Mouse (Mus musculus): Measurements from ENCODE around the gene Hunk.
A peak's percentile ranks its signal among the peaks of the same experiment; 100 is the strongest.

Hunk gene

DNA sequence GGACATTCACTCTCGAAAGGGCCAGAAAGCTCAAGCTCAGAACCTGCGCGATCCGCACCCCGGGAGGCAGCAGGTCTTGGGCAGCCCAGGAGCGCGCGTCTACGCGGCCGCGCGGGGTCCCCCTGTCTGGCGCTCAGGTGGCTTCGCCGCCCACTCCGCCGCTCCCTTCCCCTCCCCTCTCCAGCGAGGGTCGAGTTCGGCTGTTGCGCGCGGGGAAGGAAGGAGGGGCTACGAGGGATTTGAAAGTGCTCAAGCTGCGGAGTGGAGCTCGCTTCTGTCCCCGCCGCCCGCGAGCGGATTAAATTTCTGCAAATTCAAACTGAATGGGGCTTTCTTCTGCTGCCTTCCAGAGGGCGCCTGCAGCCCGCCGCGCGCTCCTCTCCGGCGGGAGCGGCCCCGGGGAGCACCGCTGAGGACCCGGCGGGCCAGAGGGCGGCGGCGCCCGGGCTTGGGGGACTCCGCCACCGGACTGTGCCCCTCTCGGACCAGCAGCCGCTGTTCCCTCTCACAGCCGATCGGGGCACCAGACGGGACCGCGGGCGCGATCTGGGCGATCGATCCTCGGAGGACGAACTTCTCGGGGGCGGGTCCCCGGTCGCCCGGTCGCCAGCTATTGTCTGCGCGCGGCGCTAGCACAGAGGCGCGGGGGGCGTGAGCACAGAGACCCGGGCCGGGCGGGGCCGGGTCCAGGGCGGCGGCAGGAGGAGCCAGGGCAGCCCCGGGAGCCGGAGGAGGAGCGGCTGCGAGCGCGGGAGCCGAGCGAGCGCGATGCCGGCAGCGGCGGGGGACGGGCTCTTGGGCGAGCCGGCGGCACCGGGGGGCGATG lies at the start of gene Hunk:
TSS of gene Hunk (plus strand) at position 326 of the 826 bp plus-strand sequence.
- DNase-seq (ENCODE audit: low spot score in 2 of 2) = no peak

DNA sequence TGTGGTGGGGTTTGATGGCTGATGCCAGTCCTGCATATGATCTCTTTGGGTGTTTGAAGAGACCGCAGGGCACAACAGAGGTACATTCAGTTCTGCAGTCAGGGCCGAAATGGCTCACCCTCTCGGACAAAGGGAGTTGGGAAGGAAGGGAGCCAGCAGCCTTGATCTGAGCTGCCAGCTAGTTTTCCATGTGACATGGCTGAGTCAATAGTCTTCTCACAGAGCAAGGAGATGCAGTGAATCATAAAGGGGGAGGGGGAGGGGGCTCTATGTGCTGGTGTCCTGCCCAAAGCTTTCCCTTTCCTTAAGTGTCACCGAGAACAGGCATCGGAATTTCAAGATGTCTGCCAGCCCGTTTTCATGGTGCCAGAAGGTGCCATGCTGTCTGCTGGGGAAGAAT lies 46.8 kb upstream of the Hunk start:
- no peak for DNase-seq (ENCODE audit: low spot score in 2 of 2)

DNA sequence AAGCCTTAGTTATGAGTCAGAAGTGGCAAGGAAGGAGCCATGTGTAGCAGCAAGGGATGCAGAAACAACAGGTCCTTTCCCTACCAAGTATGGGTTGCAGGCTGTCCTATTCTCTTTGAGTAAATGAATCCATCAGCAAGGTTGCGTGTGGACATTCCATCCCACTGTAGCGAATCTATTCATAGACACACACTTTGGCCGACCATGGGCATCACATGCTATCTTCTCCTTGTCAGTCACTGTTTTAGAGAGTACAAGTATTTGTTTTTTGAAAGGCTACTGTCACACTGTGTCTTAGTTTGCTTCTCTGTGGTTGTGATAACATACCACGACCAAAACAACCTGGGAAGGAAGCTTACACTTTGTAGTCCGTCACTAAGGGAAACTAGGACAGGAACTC lies 44.7 kb upstream of the Hunk start:
- DNase-seq (ENCODE audit: low spot score in 2 of 2) = no peak

DNA sequence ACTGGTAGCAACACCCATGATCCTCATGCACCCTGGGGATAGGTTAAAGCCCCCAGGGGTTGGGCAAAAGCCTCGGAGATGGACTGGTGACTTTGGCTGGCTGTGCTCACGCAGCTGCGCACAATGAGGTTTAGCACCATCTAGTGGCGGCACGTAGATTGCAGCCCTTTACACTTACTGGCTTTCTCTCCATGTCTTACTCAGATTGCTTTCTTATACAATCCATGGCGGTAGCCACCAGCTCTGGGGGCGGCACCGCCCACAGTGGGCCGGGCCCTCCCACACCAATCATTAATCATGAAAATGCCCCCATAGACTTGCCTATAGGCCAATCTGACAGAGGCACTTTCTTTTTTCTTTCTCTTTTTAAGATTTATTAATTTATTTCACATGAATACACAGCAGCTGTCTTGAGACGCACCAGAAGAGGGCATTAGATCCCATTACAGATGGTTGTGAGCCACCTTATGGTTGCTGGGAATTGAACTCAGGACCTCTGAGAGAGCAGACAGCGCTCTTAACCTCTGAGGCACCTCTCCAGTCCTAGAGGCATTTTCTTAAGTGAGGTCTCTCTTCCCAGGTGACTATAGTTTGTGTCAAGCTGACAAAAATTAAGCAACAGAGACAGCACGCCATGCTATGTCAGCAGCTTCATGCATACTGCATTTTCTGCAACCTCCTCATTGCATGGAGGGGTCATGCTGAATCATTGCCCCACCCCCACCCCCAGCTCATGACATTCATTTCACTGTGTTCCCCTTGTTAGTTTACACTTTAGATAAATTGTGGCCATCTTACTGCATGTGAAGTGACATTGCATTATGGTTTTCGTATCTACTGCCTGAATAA lies 35.9 kb upstream of the Hunk start:
- DNase-seq (ENCODE audit: low spot score in 2 of 2) = peak; percentile 58 to 65

DNA sequence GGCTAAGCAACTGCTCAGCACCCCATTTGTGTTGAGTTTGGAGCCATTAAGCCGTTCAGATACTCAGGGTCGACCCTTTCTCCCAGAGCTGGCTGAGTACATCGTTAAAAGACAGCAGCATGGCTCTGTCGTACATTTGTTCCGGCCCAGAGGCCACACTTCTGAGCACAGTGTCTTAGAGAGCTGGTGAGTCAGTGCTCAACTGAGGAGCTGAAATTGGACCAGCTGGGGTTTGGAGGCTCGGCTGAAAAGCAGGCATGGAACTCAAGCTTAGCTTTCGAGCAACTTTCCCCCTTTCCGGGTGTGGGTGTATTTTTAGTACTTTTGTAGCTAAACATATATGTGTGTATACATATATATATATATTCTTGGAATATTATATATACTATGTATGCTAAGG lies 34.1 kb upstream of the Hunk start:
- no peak for DNase-seq (ENCODE audit: low spot score in 2 of 2)

DNA sequence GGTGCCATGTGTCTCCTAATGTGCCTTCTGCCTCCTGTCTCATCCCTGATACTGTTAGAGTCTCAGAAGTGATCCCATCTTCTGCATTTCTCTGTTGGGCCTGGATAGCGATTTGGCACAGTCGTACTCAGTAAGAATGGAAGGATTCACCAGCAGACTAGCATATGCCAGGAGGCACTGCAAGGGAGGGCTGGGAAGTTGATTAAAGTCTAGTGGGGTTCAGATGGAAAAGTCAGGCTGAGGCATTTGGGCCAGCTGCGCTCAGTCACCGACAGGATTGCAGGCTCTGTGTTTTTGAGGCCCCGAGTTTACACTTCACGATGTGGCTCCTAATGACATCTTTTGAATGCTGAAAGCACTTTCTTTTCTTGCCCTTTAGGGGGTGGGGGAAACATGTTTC lies 33.1 kb upstream of the Hunk start:
- no peak for DNase-seq (ENCODE audit: low spot score in 2 of 2)

DNA sequence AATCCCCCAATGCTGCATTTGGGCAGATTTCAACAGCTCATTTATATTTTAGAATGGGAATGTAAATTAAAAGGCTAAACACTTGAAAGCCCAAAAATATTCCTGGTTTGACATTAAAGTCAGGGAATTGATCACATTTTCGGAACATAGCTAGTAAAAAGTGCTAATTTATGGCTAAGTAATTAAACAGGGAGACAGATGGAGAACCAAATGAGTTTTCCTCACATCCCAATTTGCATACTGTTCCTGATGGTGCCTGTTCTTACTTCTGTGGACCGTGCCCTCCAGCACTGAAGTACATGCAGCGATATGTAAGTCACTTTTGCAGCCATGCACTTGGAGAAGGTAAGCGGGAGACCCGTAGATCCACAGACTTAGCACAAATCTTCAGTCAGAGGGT lies 32.7 kb upstream of the Hunk start:
- no peak for DNase-seq (ENCODE audit: low spot score in 2 of 2)

DNA sequence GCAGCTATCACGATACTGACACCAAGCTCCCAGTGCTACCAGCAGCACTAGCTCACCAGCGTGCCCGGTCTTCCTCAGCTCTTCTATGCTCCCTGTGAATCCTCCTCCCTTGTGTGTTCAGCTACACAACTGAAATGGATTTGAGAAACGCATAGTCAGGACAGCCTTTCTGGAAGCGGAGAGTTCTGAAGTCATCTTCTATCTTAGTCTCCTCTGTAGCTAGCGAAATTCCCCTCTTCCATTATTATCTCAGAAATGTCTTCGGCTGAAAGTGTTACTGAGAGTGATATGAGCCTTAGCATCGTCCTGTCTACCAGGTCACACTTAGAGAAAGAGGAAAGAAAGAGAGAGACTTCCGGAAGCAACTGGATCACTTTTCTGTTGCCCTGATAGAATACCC lies 26.5 kb upstream of the Hunk start:
- no peak for DNase-seq (ENCODE audit: low spot score in 2 of 2)

DNA sequence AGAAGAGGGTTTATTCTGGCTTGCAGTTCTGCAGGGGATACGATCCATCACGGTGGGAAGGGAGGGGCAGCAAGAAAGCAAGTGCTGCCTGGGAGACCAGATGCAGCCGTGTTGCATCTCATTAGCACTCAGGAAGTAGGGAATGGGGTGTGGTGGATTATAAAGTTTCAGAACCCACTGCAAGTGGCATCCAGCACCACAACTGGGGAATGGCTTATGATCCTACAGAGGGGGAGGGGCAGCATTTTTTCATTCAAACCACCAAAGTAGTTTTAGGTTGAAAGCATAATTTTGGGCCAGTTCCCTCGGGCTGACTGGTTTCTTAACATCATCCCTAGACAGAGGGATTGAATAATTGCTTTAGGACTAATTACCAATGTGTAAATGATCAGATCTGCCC lies 26.1 kb upstream of the Hunk start:
- no peak for DNase-seq (ENCODE audit: low spot score in 2 of 2)

DNA sequence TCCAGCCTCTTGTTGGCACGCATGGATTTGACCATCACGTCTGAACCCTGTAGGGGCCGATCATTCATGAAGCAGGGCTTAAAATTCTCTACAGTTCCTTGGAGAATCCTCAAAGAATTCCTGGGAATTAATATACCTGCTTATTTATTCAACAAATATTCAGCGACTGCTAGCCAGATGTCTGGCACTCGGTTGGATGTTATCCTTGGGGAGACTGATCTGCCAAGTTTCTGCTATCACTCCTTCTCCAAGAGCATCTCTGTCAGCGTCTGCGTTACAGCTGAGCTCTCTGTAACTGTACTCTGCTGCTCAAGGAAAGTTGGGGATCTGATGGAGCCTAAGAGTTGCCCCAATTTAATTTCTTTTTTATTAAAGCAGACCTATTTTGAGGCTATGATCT lies 25.5 kb upstream of the Hunk start:
- no peak for DNase-seq (ENCODE audit: low spot score in 2 of 2)

DNA sequence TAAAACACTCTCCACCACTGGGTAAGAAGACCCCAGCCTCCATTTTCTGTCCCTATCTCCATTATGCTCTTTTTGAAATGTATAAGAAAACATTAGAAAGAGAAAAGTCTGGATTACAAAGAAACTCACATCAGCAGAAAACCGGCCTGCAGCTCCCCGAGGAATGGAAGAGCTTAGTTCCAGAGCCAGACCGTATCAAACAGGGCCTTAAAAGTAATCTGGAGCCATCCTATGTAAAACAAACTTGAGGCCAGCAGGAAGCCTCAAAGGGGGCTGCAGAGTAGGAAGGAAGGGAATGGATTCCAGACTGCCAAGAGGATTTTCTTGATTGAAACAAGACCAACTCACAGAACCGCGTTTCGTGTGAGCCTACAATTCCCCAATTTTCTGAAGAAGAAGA lies 22.9 kb upstream of the Hunk start:
- no peak for DNase-seq (ENCODE audit: low spot score in 2 of 2)

DNA sequence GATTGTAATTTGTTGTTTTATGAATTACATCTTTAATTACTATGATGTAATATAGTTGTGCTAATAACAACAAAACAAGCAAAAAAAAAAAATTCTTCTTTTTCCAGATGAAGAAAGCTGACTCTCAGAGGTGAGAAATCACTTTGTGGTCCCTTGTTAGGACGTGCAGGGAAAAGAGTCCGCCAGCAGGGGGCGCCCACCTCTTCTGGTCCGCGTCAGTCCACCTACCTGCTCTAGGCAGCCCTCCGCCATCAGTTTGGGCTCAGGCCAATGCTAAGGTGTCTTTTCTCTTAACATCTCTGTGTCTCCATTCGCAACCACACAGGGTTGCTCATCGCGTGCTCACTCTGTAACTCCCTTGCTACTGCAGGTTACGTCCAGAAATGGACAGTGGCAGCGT lies 5.9 kb upstream of the Hunk start:
- peak; percentile 7 to 42 for DNase-seq (ENCODE audit: low spot score in 2 of 2)

DNA sequence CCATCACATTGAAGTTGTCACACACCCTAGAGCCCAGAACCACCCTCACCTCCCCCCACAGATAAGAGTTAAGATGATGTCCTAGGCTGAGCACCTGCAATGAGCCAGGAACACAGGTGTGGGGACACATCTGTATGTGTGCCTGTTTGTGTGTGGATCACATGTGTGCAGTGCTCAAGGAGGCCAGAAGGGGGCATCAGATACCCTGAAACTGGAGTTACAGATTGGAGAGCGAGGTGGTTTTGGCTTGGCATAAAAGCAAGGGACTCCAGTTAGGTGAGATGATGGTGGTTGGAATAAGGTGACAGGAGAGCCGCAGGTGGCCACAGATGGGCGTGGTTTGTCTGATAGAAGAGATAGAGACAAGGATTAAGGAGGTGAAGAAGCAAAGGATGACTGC lies 4.2 kb upstream of the Hunk start:
- DNase-seq (ENCODE audit: low spot score in 2 of 2) = no peak

DNA sequence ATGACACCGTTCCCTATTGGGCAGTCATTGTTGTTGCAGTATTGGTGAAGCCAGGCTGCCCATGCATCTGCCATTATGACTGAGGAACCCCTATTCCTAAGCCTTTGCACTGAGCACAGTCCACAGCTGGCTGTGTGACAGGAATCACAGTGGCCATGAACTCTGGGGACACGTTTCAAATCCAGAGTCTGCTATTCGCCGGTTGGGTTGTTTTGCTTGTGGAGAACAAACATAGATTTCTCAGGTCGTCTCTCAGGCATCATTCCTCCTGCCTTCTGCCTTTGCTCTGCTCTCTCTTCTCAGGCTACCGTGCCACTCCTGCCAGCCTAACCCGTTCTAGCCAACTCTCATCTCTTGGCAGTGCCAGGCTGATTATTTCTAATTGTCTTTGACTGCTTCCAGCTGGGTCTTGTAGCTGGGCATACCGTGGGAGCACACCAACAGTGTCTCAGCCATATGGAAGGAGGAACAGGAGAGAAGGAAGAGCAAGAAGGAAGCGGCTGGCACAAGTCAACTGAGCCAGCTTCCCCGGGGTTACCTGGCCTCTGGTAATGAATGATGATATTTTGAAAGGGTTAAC lies 3.0 kb upstream of the Hunk start:
- no peak for DNase-seq (ENCODE audit: low spot score in 2 of 2)

DNA sequence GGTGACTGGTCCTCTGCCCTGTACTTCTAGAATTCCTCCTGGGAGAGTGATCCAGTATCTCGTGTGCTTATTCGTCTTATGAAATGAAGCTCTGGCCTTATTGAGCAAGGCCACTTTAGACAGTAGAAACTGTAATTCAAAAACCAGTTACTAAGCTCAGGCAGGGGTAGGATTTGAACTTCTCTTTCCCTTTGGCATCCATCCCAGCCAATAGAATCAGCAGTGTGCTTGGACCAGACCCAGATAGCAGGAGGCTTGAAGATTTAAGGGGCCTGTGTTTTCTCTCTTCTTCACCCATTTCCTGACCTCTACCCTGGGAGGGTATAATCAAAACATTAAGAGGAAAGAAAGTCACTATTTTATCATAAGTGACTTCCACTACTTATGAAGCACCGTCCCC lies 1.8 kb upstream of the Hunk start:
- no peak for DNase-seq (ENCODE audit: low spot score in 2 of 2)

DNA sequence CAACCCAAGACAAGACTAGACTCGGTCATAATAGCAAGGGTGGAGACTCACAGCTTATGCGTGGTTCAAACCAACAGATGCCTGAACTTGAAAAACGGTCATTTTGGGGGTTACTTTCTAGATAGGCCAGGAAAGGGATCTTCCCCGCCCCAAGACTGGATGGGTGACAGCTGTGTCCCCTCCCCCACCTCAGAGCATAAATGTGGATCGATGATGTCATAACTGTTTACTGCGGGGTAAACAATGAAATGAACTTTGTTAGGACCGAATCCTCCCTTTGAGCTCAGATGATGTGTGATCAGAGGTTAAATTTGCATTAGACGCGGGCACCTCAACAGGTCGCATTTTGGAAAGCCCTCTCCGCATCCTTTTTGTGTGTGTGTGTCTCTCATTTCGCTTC lies 967 bp upstream of the Hunk start:
- no peak for DNase-seq (ENCODE audit: low spot score in 2 of 2)

DNA sequence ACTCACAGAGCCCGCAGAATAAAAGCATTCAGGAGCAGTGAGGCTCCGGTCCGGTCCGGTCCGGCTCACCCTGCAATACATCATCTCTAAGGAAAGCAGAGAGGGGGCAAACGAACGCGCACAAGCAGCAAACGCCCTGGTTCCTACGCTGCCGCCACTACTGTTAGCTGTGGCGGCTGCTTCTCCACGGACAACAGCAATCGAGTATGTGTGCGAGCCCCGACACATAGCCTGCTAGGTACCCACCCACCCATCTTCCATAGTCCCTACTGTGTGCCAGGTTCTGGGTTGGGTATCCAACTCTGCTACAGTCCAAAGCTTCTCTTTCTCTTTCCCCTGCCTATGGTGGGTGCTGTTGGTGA lies 506 bp upstream of the Hunk start:
- no peak for DNase-seq (ENCODE audit: low spot score in 2 of 2)

DNA sequence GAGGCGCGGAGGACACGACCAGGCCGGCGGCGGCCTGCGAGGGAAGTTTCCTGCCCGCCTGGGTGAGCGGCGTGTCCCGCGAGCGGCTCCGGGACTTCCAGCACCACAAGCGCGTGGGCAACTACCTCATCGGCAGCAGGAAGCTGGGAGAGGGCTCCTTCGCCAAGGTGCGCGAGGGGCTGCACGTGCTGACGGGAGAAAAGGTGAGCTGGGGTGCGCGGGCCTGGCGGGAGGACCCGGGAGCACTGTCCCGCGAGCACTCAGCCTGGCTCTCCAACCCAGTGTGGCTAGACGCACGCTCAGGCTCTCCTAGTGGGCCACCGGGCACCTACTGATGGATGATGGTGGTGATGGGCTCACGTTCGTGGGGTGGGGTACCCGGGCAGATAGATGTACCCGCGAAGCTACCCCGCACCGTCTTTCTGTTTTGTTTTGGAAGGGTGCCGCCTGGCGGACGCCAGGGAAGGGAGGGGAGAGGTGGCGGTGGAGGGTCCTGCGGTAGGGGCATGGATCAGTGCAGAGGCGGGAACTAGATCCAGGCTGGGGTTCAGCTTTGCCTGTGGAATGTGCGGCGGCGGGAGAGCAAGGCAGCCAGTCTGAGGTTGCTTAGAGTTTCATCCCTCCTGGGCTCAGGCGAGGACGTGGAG lies 824 bp downstream of the Hunk start:
- DNase-seq (ENCODE audit: low spot score in 2 of 2) = no peak

DNA sequence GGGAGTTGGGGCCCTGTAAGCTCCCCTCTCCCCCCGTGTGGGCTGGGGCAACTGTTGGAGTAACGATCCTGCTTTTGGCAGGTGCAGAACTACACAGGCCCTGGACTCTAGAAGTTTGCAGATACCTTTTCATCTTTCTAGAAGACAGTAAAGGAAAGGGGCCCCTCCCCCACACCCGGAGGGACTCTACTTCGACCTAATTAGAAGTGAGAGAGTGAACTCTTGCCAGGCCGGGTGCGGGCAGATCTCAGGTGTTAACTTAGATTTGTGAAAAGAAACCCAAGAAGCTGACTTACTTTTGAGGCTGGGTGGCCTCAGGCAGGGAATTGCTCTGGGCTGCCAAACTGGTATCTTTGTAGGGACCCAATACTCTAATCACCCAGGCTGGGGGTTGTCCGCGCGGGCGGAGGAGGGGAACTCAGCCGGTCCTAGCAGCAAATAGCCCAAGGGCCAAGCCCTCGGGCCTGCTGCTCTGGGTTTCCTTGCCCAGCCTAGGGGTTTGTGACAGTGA lies 1.4 kb downstream of the Hunk start:
- no peak for DNase-seq (ENCODE audit: low spot score in 2 of 2)

DNA sequence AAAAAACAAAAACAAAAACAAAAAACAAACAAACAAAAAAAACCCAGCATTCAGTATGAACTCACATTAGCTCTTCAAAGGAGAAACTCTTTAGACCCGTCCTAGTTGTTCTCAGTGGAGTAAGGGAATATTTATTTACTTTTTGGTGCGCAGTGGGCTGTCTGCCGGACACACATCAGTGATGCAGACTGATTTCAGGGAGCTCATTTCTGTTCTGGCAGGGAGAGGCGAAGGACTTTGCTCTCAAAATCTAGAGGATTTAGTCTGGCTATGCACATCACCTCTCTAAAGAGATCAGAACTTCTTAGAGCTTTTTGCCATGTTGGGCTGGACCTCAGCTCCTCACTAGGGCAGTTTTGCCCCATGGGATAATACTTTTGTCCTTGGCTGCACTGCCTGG lies 2.1 kb downstream of the Hunk start:
- no peak for DNase-seq (ENCODE audit: low spot score in 2 of 2)

DNA sequence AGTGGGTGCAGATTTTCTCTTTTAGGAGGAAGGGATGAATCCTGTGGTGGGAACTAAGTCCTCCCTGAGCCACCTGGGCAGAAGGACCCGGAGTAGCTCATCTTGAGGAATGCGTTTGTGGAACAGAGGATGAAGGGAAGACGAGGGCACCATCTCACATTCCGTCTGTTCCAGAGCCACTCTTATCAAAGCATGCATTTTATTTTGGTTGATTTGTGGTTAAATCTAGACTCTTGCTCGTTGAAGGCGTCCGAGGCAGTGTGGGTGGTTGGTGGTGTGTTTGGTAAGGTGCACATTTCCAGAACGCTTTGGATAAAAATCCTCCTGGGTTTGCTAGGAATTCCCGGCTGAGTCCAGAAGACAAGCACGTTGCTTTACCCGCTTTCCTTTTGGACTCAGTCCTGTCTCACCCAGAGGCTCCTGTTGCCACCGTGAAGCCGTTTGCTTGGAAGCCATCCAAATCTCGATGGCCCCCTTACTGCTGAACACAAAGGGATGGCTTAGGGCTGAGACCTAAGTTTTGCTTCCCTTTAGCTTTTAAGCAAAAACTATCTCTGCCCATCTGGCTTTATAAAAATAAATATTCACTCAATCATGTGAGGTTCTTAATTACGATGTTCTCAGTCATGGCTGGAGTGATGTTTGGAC lies 3.4 kb downstream of the Hunk start:
- no peak for DNase-seq (ENCODE audit: low spot score in 2 of 2)

DNA sequence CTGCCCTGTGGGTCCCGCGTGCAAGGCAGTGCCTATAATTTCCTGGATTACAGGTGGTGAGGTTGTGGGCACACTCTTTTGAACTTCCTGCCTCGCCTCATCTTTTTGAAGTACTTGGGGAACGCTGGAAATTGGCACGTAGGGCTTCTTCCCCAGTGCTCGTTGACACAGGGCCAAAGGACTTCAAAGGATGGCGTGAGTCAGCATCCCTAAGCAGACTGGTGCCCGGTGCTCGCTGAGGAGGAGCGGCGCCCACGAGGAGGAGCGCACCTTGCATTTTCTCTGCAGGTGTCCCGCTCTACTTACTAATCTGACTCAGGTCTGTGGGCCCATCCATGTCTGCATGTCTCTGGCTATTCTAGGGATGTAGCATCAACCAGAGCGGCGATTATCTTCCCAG lies 4.9 kb downstream of the Hunk start:
- no peak for DNase-seq (ENCODE audit: low spot score in 2 of 2)
